Mouse (Mus musculus) hindbrain, postnatal 0 days (tissue): ENCODE data around the gene Oit1. TPM values are rescaled to one million over a fixed set of nuclear protein-coding genes. Genes with fewer than 3 reads are reported as not detected.

Source experiments
- ATAC-seq: fragments of 200-750 bp; cut with Nextera tagmentation; 2 replicates; pipeline ENCODE4 v1.8.0; 2017; ENCODE audit warnings: mild to moderate bottlenecking, moderate TSS enrichment, moderate library complexity
- DNase-seq: peaks from one replicate; pipeline ENCODE4 v3.0.0-alpha.2; 2015; ENCODE audit warnings: low spot score
- H3K27ac ChIP-seq: fragments of 300-500 bp; sonication (generic); 2 replicates; pipeline ENCODE4 v1.5.1; 2014; ENCODE audit warnings: mild to moderate bottlenecking
- H3K27me3 ChIP-seq: fragments of 300-500 bp; sonication (generic); 2 replicates; pipeline ENCODE4 v1.6.1; 2014; ENCODE audit warnings: low read length, mixed read lengths; ENCODE audit not compliant: insufficient read depth
- H3K36me3 ChIP-seq: fragments of 300-500 bp; sonication (generic); 2 replicates; pipeline ENCODE4 v1.6.1; 2014; ENCODE audit warnings: low read length, mixed read lengths; ENCODE audit not compliant: insufficient read depth
- H3K4me1 ChIP-seq: fragments of 300-500 bp; sonication (generic); 2 replicates; pipeline ENCODE4 v1.6.1; 2014; ENCODE audit warnings: antibody characterized with exemption, low read length, mixed read lengths; ENCODE audit not compliant: insufficient read depth
- H3K4me2 ChIP-seq: fragments of 300-500 bp; sonication (generic); 2 replicates; pipeline ENCODE4 v1.6.1; 2014; ENCODE audit warnings: low read depth, mild to moderate bottlenecking, low read length, moderate library complexity, mixed read lengths
- H3K4me3 ChIP-seq: fragments of 300-500 bp; sonication (generic); 2 replicates; pipeline ENCODE4 v1.5.1; 2014; ENCODE audit warnings: low read length
- H3K9ac ChIP-seq: fragments of 300-500 bp; sonication (generic); replicated peaks from 2 replicates; pipeline ENCODE4 v1.6.1; 2014; ENCODE audit warnings: mild to moderate bottlenecking, low read length, moderate library complexity, mixed read lengths
- H3K9me3 ChIP-seq: fragments of 300-500 bp; sonication (generic); 2 replicates; pipeline ENCODE4 v1.6.1; 2016; ENCODE audit warnings: low read length, mixed read lengths
- CTCF ChIP-seq: IDR thresholded peaks from 2 replicates; pipeline ENCODE4 v1.5.1; 2016; ENCODE audit warnings: antibody characterized with exemption, control low read depth, low read depth
- WGBS: fragments of 180-500 bp; shearing (Covaris S2); extraction: QIAGEN DNeasy Blood & Tissue Kit; methylation state at CpG from one replicate; pipeline ENCODE4 v1.1.7; 2014; 5-methylcytosine and 5-hydroxymethylcytosine counted together
- polyA plus RNA-seq: library from polyadenylated mRNA; unstranded; fragments of >200 nt; fragmentation: Nextera tagmentation; extraction: Ambion mirVana; gene quantifications from 2 replicates; pipeline ENCODE4 v1.2.1, GENCODE M21; 2015
- total RNA-seq: library from RNA; depleted of rRNA; stranded (reverse); fragments of >200 nt; gene quantifications from 2 replicates; pipeline ENCODE4 v1.2.3, GENCODE M21; 2014

The Oit1 gene
- total and polyA plus RNA-seq, 2 experiments from 2014 or later = 0.15 TPM; not detected in 1

DNA sequence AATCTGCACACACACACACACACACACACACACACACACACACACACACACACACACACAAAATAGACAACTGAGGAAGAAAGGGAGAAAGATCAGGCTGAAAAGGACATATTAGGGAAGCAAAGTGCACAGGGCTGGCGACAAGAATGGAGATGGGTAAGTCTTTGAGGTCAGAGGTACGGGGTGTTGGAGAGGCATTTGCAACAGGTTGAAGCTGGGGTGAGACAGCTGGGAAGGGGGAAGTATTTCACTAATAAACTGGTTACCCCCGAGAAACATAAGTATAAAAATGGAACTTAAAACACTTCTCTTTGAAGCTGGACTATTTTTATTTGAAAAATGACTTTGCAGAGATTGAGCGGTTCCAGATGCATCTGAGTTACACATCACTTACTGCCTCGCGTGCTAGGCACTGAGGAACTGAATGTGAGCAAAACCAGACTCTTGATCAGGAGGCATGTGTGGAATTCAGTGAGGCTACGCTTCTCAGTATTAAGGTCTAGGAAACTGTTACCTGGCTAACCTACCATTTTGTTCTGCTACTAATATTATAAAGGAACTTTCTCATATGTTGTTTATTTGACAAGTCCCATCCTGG lies 17.2 kb upstream of the Oit1 start:
- Histone ChIP-seq H3K36me3 (no peaks in the 10 kb centered on the region), H3K4me3 (no peak overlapping the region), H3K9me3 (no peaks in the 10 kb centered on the region), H3K4me1 (no peaks in the 10 kb centered on the region), H3K27me3 (no peaks in the 10 kb centered on the region), H3K9ac (no peak overlapping the region), H3K4me2 (no peak overlapping the region), H3K27ac (no peak overlapping the region)
- 89% methylated on average over 7 of the region's 7 CpGs for WGBS
- ATAC-seq (no peak), DNase-seq (no peak)
- TF ChIP-seq CTCF = no peak

DNA sequence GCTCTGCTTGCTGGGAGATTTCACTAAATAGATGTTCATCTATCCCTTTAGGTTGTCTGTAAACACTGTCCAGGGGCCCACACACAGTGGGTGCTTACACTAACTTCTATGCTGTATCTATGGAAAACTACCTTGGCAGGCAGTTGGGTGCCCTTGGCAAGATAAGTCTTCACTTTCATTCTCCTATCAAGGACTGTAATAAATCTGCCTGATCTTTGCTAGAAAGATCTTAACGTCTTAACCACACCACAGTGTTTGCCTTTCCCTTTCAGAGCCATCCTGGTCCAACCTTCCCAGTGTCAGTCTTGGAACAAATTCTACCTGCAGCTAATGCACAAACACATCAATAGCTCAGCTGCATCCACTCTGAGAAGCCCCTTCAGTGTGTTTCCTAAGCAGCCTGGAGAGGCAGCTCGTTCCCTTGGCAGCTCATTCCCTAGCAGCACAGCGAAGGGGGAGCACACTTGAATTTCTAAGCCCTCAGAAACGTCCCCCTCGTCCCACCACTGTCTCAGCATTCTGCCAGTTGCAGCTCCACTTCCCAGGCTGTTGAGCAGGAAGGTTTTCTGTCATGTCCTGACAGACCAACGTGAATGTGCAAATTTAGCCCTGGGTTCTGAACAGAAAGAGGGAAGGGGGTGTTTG lies 13.7 kb upstream of the Oit1 start:
- TF ChIP-seq CTCF = no peak
- DNase-seq (no peak), ATAC-seq (no peak)
- no peak overlapping the region for H3K4me3 ChIP-seq
- H3K27me3 ChIP-seq = no peaks in the 10 kb centered on the region
- no peak overlapping the region for H3K4me2 ChIP-seq
- 45% methylated on average over 6 of the region's 6 CpGs for WGBS
- no peaks in the 10 kb centered on the region for H3K4me1 ChIP-seq
- no peak overlapping the region for H3K9ac ChIP-seq
- no peaks in the 10 kb centered on the region for H3K36me3 ChIP-seq
- no peaks in the 10 kb centered on the region for H3K9me3 ChIP-seq
- H3K27ac ChIP-seq = no peak overlapping the region

DNA sequence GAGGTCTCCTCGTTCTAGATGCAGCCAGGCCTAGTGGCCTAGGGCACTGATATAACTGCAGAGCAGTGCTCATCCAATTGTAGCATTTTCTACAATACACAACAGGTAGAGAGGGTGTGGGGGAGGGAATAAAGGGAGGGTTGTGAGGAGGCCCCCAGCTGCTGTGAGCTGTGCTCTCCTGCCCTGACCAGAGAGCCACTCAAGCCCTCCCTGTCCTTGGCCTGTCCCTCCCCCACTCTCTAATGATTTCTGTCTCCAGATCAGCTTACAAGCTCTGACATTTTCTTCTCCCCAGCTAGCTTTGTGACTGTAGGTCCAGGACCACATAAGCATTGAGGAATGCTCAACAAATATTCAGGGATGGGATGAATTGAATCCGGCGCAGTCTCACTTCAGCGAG lies 9.2 kb downstream of the Oit1 start:
- WGBS = 87% methylated on average over 4 of the region's 4 CpGs
- Histone ChIP-seq H3K4me2 (no peak overlapping the region), H3K27me3 (no peaks in the 10 kb centered on the region), H3K4me1 (peaks cover 10% of the 10 kb centered on the region; the same call in 1 of the 2 replicates), H3K27ac (no peak overlapping the region), H3K36me3 (no peaks in the 10 kb centered on the region), H3K4me3 (no peak overlapping the region), H3K9ac (no peak overlapping the region), H3K9me3 (no peaks in the 10 kb centered on the region)
- DNase-seq (no peak), ATAC-seq (no peak)
- TF ChIP-seq CTCF = no peak

DNA sequence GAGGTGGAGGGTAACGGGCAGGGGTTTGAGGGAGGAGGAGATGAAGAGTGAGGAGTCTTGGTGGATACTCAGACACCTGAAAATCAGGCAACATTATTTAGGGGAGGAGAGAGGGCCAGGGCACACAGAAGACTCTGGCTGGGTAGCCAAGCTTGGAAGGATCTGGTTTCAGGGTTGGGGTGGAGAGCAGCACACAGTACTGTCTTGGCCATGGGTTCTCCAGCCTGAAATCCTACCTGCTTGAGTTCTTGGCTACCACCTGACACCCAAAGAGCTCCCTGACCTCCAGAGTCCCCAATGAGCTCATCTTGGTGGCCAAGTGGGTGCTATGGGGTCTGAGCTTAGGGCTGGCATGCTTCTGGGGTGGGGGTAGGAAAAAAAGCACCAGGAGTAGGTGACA lies 9.7 kb downstream of the Oit1 start:
- H3K27ac ChIP-seq = no peak overlapping the region
- H3K4me3 ChIP-seq = no peak overlapping the region
- no peak overlapping the region for H3K9ac ChIP-seq
- no peaks in the 10 kb centered on the region for H3K36me3 ChIP-seq
- ATAC-seq (no peak), DNase-seq (no peak)
- H3K4me2 ChIP-seq = no peak overlapping the region
- no peaks in the 10 kb centered on the region for H3K27me3 ChIP-seq
- no peaks in the 10 kb centered on the region for H3K9me3 ChIP-seq
- WGBS = 95% methylated on average over 1 of the region's 1 CpGs
- no peak for TF ChIP-seq CTCF
- H3K4me1 ChIP-seq = peaks cover 10% of the 10 kb centered on the region; the same call in 1 of the 2 replicates

DNA sequence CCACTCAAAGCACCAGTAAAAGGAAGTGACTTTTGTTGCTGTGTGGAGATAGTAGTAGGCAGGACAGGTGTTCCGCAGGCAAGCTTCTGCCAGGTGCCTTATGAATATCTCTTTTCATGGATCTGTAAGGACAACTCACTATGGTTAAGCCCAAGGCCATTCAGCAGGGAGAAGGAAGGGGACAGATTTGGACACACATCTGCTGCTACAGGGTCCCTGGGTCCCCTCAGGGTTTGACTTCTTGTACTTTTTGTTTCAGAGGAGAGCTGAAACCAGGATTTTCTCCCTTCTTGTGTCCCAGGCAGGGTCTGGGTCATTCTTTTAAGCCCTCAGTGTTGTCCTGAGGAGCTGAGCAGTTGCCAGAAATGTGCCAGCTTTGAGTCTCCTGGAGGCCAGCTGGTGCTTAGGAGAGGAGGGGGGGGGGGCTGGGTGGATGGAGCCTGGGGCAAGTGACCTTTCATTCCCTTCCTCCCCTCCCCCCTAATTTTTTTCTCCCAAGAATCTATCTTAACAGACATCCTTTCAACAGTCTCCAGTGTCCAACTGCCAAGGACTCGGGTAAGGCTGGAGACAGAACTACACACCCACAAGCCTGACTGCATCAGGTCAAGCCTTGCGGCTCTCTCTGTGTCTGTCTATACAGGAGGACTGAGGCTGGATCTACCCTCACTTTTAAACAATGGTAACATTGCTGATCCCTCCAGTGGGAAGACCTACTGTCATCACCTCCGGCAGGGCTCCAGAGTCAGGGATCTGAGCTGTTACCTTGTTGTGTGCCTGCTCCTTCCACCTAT lies 10.6 kb downstream of the Oit1 start:
- Histone ChIP-seq H3K4me1 (peaks cover 10% of the 10 kb centered on the region; the same call in 1 of the 2 replicates), H3K27me3 (no peaks in the 10 kb centered on the region), H3K27ac (0 out of 2 replicates have a peak overlapping the region, but pooled peaks have one; percentile 3), H3K36me3 (no peaks in the 10 kb centered on the region), H3K4me2 (no peak overlapping the region), H3K9me3 (no peaks in the 10 kb centered on the region), H3K4me3 (no peak overlapping the region), H3K9ac (no peak overlapping the region)
- 37% methylated on average over 4 of the region's 4 CpGs for WGBS
- no peak for TF ChIP-seq CTCF
- peak; percentile 44 for DNase-seq
- ATAC-seq = no peak

DNA sequence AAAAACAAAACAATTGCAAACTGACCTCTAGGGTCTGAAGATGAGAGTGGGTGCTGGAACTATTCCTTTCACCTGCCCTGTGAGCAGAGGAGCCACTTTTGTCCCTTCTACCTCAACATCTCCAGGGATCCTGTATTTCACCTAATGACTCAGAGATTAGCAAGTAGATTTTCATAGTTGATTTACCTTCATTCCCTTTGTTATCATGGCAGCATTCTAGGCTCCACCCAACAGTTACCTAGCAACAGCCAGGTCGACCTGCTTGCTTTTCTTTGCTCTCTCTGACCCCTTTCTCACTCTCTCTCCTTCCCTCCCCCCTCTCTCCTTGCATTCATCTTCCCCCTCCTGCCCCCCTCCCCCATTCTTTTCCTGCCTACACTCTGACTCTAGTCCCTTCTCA lies 11.4 kb downstream of the Oit1 start:
- H3K4me1 ChIP-seq = peaks cover 10% of the 10 kb centered on the region; the same call in 1 of the 2 replicates
- no peak overlapping the region for H3K27ac ChIP-seq
- no peak for TF ChIP-seq CTCF
- no peaks in the 10 kb centered on the region for H3K9me3 ChIP-seq
- H3K4me2 ChIP-seq = no peak overlapping the region
- H3K4me3 ChIP-seq = no peak overlapping the region
- DNase-seq (no peak), ATAC-seq (no peak)
- no peaks in the 10 kb centered on the region for H3K27me3 ChIP-seq
- H3K9ac ChIP-seq = no peak overlapping the region
- H3K36me3 ChIP-seq = no peaks in the 10 kb centered on the region
- WGBS = 0% methylated on average over 1 of the region's 1 CpGs
